Mouse (Mus musculus): ENCODE results near the gene Gm7544.
"Not testable (repeated sequence)": the region's sequence is repeated elsewhere in the genome, so short reads cannot be mapped to it uniquely, and the experiment has no call there.

Gm7544 gene

DNA sequence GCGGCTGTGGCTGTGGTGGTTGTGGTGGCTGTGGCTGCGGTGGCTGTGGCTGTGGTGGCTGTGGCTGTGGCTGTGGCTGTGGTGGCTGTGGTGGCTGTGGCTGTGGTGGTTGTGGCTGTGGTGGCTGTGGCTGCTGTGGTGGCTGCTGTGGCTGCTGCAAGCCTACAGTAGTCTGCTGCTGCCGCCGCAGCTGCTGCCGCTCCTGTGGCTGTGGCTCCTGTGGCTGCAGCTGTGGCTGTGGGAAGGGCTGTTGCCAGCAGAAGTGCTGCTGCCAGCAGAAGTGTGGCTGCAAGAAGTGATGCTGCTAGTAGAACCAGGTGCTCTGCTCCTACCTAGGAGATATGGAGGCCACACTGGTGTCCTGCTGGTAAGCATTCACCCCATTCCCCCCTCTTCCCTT lies 42.4 kb downstream of the Gm7544 start:
- not testable (repeated sequence) for DNase-seq

DNA sequence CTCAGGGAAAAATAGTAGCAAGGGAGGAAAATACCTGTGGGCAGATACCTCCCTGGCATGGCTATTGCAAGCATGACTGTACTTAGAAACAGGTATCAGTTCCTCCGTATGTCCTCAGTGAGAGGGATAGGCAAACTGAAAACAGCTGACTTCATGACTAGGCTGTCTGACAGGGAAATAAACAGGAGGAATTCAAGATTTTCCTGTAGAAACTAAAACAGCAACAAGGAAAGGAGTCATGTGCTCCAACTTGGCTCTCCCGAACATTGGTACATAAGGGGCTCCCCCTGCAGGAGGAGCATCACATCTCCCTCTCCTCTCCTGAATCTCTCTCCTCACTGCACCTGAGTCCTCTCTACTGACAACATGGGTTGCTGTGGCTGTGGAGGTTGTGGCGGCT lies 42.8 kb downstream of the Gm7544 start, which contains the start of gene A030005L19Rik:
Gene A030005L19Rik (plus strand): TSS at position 301 of the 400 bp plus-strand sequence.
- no peak for DNase-seq

DNA sequence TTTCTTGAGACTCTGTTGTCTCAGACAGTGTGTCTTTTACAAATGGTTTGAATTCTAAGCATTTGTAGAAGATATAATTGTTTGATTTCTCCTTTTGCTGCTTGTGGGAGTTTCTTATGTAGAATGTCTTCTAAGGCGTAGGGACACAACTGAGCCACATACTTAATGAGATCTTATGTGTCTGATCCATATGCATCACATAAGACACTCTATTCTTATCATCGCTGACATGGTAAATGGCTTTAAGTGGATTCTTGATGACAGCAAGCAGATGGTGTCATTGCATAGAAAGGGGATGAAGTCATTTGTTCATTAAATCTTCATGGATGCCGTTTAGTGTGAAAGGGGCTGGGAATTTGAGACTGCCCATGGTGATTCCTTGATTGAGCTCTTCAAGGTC lies 49.9 kb downstream of the Gm7544 start:
- DNase-seq = no peak
